Mouse (Mus musculus) cerebellum, adult 11 months (tissue): ENCODE data around the gene Gm11042.

Source experiments
- DNase-seq: peaks from one replicate; pipeline ENCODE4 v3.0.0; 2022

Gm11042 gene

DNA sequence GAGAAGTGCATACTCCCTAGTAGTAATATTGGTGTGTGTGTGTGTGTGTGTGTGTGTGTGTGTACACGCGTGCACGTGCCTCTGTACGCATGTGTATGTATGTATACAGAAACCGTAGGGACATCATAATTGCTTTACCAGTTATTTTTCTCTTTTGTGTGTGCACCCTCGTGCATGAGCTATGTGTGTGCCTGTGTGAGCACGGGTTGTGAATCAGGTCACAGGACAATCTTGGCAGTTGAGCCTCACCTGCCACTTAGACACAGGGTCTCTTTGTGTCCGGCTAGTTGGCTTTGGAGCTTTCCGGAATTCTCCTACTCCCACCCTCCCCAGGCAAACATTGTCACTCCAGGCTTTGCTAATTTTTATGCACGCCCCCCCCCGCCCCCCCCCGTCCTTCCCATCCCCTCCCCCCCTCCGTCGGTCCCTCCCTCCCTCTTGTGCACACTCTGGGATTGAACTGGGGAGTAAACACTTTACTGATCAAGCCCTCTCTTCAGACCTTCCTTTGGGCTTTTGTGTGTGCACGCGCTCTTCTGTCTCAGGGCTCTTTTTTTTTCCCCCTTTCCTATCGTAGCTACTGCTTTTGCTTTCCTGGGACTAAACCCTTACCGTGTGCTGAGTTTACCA lies at the start of gene Gm11042:
Gm11042 (minus strand) TSS at position 51 of the 630 bp plus-strand sequence.
- DNase-seq = peak; percentile 12

DNA sequence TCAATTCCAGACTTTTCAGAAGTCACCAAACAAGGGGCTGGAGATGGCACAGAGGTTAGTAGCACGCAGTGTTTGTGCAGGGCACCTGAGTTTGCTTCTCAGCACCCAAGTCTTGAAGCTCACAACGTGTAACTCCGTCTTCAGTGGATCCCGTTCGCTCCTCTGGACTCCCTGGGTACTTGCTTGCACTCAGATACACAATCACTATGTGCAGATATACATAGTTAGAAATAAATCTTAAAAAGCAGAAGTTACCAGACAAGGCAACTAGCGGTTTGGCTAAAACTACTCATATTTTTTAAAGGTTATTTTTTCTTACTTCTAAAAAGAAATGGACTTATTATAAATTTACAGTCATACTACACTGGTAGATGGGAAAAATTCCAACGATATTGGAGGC lies 48.3 kb upstream of the Gm11042 start:
- DNase-seq = no peak

DNA sequence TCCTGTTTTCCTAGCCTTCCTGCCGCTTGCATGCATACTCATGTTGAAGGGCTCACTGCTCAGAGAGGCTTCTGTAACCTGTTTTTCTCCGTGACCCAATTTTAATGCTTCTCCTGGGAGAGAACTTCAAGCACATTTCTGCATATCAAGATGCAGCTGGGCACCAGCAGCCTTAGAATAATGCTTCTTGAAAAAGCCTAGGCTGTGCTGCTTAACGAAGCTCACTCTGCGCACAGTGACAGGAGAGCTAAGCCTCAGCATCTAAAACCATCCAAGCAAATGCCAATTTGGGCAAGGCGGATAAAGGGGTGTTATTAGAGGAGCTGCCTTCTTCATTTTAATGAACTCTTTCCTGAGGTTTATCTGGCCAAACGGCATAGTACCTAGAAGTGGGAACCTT lies 46.9 kb upstream of the Gm11042 start:
- DNase-seq = no peak

DNA sequence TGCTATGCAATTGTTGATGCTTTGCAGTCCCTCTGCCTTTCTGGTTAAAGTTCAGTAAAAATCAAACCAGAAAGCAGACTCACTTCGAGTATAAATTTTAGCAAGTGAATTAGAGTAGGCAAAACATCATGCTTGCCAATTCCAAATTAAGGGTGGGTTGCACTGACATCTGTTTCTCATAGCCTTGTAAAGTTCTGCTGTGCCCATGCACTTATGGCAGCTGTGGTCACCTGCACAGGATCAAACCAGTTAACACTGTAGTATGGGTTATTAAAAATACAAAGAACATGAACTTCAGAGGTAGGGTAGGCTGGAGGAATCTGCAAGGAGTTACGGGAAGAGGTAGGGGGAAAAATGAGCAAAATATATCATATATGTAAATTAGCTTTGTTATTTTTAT lies 46.3 kb upstream of the Gm11042 start:
- DNase-seq = no peak

DNA sequence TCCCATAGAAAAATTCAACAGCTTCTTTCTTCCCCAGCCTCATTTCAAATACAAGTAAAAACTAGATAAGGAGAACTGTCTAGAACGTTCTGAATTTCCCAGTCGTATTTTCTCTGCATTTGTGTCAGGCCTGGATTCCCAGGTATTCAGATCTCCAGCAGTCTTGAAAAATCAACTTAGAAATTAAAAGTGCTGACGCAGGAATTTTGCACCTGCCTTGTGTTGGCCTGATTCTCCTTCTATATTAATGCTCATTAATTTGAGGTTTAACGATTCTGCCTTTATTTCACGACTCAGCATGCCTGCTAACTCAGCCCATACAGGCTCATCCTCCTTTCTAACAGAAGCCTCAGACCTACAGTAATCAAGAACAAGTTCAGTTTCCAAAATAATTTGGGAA lies 43.6 kb upstream of the Gm11042 start:
- DNase-seq = no peak

DNA sequence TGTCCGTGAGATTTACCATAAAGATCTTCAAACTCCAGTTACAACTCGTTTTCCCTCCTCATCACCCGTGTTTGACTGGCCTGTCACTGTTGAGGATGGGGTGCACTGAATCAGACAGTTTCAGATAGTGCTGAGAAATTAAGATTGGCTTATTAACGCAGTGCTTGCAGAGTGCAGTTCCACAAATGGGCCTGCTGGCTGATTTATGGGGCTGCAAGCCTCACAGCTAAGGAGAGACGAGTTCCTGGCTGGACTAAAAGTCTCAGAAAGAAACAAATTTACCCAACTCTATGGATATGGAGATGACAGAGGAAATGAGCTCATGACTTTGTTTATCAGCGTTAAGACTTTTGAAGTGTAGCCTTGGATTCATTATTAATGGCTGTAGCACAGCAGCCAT lies 41.6 kb upstream of the Gm11042 start:
- no peak for DNase-seq

DNA sequence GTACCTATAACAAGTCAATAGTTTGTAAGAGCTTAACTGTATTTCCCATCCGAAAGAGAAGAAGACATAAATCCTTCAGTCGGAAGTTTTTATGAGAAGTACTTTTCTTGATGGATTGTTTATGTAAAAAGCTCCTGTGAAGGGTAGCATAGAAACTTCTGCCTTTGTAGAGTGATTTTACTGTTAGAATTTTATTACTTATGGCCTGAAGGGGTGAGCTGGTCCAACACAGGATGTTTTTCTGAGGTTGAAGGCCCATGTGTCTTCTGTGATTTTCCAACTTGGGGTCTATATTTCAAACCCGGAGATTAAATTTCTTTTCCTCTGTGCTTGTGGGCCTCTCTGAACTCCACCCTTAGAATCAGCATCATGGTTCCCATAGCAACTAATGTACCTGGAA lies 26.5 kb upstream of the Gm11042 start:
- DNase-seq = no peak

DNA sequence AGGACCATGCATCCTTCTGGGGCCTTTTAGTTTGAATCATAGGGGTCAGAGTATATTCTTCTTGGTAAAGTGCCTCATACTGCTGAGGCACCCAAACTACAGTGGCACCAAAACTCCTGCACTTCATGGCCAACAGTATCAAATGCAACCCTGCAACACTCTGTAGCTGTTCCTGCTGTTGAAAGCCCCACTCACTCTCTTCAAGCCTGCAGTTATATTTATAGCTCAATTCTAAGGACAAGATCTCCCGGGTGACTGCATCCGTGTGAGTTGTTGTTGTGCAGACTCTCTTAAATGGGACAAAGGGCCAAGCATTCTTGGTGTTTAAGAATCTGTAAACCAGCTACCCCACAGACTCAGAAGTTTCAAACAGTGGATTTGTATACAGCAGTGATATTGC lies 23.9 kb upstream of the Gm11042 start:
- DNase-seq = no peak

DNA sequence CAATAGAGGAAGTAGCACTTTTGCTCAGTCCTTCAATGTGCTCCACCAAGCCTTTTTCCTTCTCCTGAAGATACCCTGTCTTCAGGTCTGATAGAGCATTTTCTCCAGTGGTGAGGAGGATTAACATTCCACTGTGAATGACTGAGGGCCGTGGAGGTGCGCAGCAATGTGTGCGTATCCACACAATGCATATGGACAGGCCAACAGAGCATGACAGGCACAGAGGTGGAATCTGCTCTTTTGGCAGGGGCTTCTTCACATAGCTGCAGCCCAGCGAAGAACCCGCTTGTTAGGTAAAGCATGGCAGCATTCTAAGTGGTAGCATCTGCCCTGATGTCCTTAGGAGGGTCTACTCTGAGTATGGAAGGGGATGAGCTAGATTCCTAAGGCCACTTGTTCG lies 17.5 kb upstream of the Gm11042 start:
- DNase-seq = no peak

DNA sequence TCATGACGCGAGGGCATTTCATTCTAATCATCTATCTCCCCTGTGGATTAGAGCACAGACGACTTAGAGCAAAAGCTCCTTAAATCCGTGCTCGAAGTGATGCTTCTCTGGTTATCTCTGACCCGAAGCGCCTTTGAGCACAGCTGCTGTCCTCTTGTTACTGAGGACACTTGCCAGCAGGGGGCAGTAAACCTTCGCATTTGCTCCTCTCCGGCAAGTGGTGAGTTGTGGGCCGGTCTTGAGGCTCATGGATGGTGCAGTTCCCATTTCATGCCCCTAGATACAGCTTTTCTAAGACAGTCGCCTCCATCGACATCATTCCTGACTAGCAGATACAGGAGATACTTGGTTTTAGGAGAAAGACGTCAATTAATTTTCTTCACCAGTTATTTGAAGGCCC lies 16.8 kb upstream of the Gm11042 start:
- peak; percentile 43 for DNase-seq

DNA sequence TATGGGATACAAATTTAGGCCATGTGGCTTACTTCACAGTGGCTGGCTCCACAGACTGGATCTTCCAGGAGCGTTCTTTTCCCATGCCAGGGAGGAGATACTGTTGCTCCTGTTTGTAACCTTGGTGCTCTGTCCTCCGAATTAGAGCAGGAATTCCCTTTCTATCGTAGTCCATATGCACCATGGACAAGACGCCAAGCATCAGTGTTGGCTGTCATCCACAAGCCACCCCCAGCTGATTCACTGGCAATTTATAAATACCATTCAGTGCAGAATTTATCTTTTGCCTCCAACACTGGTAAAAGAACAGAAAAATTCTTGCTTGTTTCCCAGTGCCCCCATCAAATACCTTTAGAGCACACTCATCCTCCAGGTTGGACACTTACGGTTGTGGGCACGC lies 13.6 kb upstream of the Gm11042 start:
- no peak for DNase-seq

DNA sequence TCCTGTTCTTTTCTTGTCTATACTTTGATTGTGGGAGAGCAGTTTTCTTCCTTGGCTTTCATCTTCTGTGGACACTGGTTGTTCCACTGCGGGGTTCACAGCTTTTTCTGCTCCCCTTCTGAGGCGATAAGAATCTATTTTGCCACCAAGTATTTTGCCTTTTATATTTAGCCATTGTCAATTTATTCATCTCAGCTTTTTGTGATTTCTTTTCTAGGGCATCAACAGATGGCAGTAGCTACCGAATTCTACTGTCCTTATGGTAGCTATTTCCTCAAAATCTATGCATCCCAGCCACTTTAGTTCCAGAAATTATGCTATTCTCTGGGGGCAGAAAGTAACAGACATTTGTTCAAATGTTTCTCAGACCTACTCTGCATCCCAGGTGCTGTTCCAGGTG lies 10.4 kb upstream of the Gm11042 start:
- DNase-seq = no peak

DNA sequence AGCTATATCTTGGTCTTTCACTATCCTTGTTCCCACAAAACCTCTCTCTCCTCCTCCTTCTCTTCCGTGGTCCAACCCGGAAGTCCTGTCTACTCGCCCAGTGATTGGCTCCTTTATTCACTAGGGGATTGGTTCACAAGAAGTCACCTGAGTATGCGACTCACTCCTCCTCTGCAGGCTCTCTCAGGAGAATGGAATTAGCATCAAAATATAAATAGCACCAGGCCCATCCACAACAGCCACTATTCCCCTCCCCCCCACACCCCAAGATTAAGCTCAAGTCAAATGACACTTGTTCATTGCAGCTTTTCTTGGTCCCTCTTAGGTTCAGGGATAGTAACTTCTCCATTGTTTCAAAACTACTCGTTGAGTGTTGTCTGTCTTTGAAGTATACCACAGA lies 5.8 kb upstream of the Gm11042 start:
- DNase-seq = no peak

DNA sequence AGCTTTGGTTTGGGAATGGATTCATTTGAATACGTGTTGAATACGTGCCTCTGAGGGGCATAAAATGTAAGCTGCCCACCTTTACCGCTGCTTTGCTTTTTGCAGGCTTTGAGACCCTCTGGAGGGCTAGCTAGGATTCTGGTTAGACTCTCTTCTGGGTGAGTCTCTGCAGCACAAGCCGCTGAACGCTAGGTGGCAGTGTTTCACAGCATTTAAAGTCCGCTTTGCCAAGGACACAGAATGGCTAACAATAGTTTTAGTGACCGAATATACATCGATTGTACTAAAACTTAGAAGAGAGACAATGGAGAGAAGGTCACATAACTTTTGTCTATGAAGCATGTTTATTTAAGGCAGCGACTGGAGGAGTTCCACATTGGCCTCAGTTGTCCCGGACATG lies 4.1 kb upstream of the Gm11042 start:
- peak; percentile 44 for DNase-seq

DNA sequence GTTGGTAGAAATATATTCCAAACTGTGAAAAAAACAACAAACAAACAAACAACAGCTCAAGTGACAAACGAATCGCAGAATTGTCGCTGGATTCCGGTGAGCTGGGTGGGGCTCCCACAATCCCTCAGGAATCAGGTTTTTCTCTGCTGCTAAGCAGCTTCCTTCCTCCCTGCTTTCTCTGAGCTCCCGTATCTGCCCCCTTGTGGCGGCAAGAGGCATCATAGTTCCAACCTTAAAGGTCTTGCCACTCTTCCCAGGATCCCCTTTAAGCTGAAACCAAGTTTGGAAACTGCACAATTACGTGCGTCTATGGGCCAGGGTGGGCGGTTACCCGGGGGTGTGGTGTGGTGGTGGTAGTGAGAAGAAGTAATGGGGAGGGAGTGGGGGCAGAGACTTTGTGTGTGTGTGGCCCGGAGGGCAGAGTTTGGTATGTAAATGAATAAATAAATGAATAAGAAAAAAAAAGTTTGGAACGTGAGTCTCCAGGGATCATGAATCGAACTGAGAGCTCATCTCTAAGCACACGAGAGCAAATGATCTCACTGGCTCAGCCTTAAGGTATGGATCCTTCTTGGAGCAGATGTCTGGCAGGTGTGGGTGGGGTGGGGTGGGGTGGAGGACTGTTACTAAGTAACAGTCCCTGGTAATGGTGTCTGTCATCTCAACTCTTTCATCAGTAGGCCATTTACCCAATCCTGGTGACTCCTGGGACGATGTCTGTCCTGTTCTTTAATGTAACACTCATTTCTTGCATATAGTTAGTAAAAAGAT lies 980 bp upstream of the Gm11042 start:
- peak; percentile 72 for DNase-seq

DNA sequence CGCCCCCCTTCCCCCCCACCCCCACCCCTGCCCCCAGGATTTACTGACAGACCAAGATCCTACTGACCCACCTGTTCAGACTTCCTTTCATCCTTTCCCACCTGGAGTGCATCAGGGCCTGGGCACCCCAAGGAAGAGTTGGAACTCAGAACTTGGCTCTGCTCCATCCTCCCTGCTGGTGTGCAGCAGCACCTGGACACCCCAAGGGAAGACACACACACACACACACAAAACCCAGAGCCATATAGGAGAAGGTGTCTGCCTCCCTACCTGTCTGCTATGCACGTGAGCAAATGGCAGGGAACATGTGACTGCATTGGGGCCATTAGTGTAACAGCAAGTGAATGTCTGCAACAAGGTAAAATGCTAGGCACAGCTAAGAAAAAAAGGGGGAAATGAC lies 973 bp downstream of the Gm11042 start:
- no peak for DNase-seq

DNA sequence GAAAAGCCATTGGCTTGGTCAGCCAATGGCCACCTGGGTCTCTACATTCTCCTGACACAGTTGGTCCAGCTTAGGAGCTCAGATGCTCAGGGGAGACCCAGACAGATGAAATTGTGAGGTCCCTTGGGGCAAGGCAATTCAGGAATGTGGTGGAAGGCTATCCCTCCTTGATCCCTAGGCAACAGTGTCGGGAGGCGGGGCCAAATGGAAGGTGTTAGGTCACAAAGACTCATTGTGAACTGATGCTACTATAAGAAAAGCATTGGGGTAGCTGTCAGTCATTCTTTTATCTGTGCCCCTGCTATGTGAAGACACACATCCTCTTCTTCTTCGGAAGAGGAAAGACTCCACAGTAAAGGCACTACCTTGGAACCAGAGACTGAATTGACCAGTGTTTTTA lies 3.6 kb downstream of the Gm11042 start:
- DNase-seq = no peak

DNA sequence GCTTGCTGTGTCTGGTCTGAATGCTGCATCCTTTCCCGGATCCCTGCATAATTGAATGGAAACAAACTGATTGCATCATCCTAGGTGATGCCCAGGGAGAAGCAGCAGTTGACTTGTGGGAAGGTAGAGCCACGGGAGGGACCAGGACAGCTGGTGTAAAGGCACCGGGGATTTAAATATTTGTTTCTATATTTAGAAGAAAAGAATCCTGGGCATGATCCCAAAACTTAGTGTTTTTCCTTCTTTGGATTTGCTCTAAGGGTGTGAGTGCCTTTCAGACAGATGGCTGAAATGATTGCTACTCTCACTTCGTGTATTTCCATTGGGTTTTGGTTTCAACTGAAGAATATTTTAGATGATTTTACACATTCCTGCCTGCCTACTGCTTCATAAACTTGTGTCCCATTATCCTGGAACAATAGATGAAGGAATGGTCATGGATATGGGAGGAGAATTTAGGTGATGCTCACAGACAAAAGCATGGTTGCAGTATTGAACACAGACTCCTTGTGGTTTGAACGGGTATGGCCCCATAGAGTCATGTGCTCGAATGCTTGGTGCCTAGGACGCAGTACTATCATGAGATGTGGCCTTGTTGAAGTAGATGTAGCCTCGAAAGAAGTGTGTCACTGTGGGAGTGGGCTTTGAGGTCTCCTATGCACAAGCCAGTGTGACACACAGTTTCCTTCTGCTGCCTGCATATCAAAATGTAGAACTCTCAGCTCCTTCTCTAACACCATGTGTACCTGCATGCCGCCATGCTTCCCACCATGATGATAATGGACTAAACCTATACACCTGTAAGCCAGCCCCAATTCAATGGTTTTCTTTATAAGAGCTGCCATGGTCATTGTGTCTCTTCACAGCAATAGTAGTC lies 12.5 kb downstream of the Gm11042 start:
- DNase-seq = no peak

DNA sequence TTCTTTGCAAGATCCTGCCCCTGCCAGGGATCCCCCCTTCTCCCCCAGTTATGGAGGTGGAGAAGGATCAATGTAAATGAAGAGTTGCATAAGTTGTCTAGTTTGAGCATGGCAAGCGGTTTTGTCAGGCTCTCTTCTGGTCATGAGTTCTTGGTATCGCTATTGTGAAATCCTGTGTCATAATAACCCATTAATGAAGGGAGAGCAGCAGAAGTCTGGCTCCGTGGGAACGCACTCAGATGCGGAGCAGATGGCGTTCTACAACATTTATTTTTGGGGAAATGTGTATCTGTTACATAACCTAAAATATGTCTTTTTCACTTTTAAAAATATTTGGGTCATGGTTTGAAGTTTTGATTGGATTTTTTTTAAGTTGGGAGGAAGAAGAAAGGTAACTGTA lies 14.6 kb downstream of the Gm11042 start:
- DNase-seq = no peak

DNA sequence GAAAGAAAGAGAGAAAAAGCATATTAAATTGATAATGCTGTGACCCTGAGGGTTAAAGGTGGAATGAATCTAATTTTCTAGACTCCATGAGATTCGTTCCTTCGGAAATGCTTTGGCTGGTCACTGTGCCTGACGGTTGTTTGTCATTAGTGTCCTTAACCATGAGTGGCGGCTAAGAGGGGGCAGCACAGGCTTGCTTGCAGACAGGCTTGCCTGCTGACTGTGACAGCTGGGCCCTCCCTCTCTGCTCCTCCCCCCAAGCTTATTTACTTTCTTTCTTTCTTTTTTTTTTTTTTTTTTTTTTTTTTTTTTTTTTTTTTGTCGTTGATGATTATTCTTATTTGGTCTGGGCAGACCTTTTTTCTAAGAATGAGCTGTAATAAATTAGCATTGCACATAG lies 19.8 kb downstream of the Gm11042 start:
- DNase-seq = no peak

DNA sequence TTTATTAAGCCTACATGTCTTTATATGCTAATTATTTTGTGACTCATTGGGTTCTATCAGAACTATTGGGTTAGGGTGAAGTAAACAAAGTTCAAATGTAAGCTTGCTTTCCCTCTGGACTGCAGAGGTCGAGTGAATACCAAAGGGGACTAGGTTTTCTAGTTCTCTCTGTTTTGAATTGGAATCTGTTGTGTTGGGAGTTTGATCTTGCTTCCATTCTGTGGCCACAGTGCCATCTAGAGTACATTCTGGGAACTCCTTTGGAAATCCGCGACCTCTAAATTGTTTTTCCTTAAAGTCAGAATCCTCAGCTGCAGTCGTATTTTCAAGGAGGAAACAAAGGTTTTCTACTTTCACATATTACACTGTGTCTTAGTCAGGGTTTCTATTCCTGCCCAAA lies 22.6 kb downstream of the Gm11042 start:
- peak; percentile 28 for DNase-seq

DNA sequence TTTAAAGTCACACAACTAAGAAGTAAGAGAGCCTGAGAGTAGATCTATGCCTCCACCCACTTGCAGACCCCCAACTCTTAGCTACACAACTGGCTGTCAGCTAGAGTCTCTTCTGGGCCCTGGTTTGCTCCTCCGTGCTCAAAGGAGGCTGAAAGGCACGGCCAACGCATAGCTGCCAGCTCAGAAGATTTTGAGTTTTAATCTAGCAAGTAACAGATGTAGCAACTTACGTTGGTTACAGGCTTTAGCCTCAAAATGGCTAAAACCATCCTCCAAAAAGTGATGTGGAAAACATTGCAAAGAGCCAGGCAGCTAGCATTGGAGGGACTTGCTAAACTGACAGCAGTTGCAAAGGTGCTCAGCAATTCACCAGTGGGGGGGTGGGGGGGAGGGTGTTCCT lies 25.2 kb downstream of the Gm11042 start:
- DNase-seq = no peak

DNA sequence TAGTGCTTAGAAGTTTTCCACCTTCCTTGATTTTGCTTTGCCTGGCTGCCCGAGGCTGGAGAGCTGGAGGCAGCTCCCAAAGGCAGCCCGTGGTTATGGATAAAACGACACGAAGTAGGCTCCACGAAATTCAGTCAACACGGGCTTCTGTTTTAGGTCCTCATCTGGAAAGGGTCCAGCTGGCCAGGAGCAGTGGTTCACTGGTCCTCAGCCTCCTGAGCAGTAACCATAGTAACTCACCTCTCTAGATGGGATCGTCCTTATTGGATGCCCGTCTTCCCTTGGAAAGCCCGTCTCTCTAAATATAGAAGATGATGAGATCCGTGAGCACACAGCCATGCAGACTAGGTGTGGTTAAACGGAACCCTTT lies 31.5 kb downstream of the Gm11042 start:
- DNase-seq = peak; percentile 38
